Comparison of ENCODE assay signal across 8 mouse cellular contexts in the genomic region with DNA sequence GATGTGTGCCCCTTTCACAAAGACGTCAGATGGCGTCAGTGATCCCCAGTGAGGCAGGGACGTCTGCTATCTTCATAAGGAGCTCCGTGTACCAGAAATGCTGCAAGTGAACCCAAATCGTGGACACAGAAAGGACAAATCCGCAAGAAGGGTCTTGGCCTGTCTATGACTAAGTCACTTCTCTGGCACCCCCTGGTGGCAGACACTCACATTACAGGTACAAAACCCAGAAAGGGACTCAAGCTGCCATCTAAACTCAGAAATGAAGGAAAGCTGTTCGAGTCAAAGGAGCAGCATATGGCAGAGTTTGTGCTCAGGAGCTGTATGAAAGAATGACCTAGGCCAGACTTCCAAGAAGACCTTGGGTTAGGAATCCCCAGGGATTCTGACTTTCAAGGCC. TPM values are rescaled to one million over a fixed set of nuclear protein-coding genes. Genes with fewer than 3 reads are reported as not detected.
DNase-seq lines count a peak whose midpoint lies in the region; ATAC-seq lines count a peak whose summit lies in the region.

No protein-coding gene starts in this region.

- H3K27ac ChIP-seq in midbrain, embryonic 10.5 days (replicated peaks), result no peak overlapping the region
- H3K27ac ChIP-seq in midbrain, embryonic 13.5 days, result no peak overlapping the region

- peaks cover 7% of the 10 kb centered on the region; the same call in 1 of the 2 replicates for H3K27me3 ChIP-seq in midbrain, embryonic 10.5 days (ENCODE audit: low read depth, poor library complexity, severe bottlenecking)
- H3K27me3 ChIP-seq in midbrain, embryonic 13.5 days, result no peaks in the 10 kb centered on the region

- intact Hi-C loops in left cerebral cortex, postnatal 36 days (cut with DNase I), result loop anchor here (1.0 to 5.0 kb wide), 2 partner anchors 229 to 350 kb away; a partner anchor contains a TSS

- DNase-seq in midbrain, embryonic 10.5 days (ENCODE audit: low spot score), result peak; percentile 87
- peak; percentile 70 for DNase-seq in cerebellum, adult 11-12 months
- DNase-seq in frontal cortex, postnatal 10 days (ENCODE audit: low spot score in 2 of 2), result peak; percentile 66 to 81
- DNase-seq in left cerebral cortex, postnatal 36 days (ENCODE audit: low spot score in 2 of 2), result peak; percentile 67 to 85
- peak; percentile 52 to 67 for DNase-seq in natural killer cell, adult 2 months (ENCODE audit: low spot score in 2 of 2)
- peak; percentile 57 for DNase-seq in telencephalon, adult 2 months (ENCODE audit: low read depth, low spot score)

- 20% methylated on average over 7 of the region's 7 CpGs for WGBS in midbrain, embryonic 10.5 days
- WGBS in midbrain, embryonic 13.5 days, result 14% methylated on average over 7 of the region's 7 CpGs

- no peak overlapping the region for H3K4me3 ChIP-seq in midbrain, embryonic 10.5 days
- no peak overlapping the region for H3K4me3 ChIP-seq in midbrain, embryonic 13.5 days (replicated peaks)

- ATAC-seq in midbrain, embryonic 13.5 days, result no peak
- peak; percentile 56 for ATAC-seq in inflammation-experienced regulatory T-cells, adult 6 months

- 0 out of 2 replicates have a peak, but pooled peaks cover 2% of the 10 kb centered on the region for H3K4me1 ChIP-seq in midbrain, embryonic 10.5 days
- H3K4me1 ChIP-seq in midbrain, embryonic 13.5 days (replicated peaks), result no peaks in the 10 kb centered on the region

- no peaks in the 10 kb centered on the region for H3K9me3 ChIP-seq in midbrain, embryonic 10.5 days (replicated peaks)
- no peaks in the 10 kb centered on the region for H3K9me3 ChIP-seq in midbrain, embryonic 13.5 days

- H3K4me2 ChIP-seq in midbrain, embryonic 13.5 days (replicated peaks), result no peak overlapping the region

- no peak overlapping the region for H3K9ac ChIP-seq in midbrain, embryonic 13.5 days (replicated peaks)

- no peaks in the 10 kb centered on the region for H3K36me3 ChIP-seq in midbrain, embryonic 10.5 days
- H3K36me3 ChIP-seq in midbrain, embryonic 13.5 days, result no peaks in the 10 kb centered on the region

RNA-seq across cellular contexts. Expression of a gene that starts 5.6 kb away (rescaled TPM):
- 0.23 and 0.29 TPM in 2 replicates for polyA plus RNA-seq in midbrain, embryonic 10.5 days (2016; fragmentation: Nextera tagmentation; extraction: Ambion mirVana)
- 2.2 and 5.3 TPM in 2 replicates for polyA plus RNA-seq in midbrain, embryonic 13.5 days (2015; fragmentation: Nextera tagmentation; extraction: Ambion mirVana)
- polyA plus RNA-seq in inflammation-experienced regulatory T-cells, adult 6 months (2017; shearing (Covaris generic)), result not detected
- under 1 TPM in 1 of 2 experiments, not detected in 1; 0.17 TPM for total RNA-seq in left cerebral cortex, postnatal 36 days (2021)

RNA-seq across cellular contexts. Expression of a gene that starts 14.5 kb away (rescaled TPM):
- 126 and 133 TPM in 2 replicates for polyA plus RNA-seq in midbrain, embryonic 10.5 days (2016; fragmentation: Nextera tagmentation; extraction: Ambion mirVana)
- polyA plus RNA-seq in midbrain, embryonic 13.5 days (2015; fragmentation: Nextera tagmentation; extraction: Ambion mirVana), result 94.2 and 109 TPM in 2 replicates
- polyA plus RNA-seq in inflammation-experienced regulatory T-cells, adult 6 months (2017; shearing (Covaris generic)), result 100 to 1,000 TPM; 112 to 149 (median 139) TPM
- 10 to 100 TPM; 15.8 to 16.2 TPM for total RNA-seq in left cerebral cortex, postnatal 36 days (2021)

RNA-seq across cellular contexts. Expression of a gene that starts 34.6 kb away (rescaled TPM):
- 0.07 TPM in 1 of 2 replicates, not detected in the other for polyA plus RNA-seq in midbrain, embryonic 10.5 days (2016; fragmentation: Nextera tagmentation; extraction: Ambion mirVana)
- polyA plus RNA-seq in midbrain, embryonic 13.5 days (2015; fragmentation: Nextera tagmentation; extraction: Ambion mirVana), result not detected in 2 replicates
- polyA plus RNA-seq in inflammation-experienced regulatory T-cells, adult 6 months (2017; shearing (Covaris generic)), result not detected
- not detected for total RNA-seq in left cerebral cortex, postnatal 36 days (2021)
